Mouse (Mus musculus): ENCODE data around the gene Erc2. TPM values are rescaled to one million over a fixed set of nuclear protein-coding genes. Genes with fewer than 3 reads are reported as not detected.

Gene Erc2
- polyA plus RNA-seq, 1 experiment from 2014 or later: 90.7 TPM

DNA sequence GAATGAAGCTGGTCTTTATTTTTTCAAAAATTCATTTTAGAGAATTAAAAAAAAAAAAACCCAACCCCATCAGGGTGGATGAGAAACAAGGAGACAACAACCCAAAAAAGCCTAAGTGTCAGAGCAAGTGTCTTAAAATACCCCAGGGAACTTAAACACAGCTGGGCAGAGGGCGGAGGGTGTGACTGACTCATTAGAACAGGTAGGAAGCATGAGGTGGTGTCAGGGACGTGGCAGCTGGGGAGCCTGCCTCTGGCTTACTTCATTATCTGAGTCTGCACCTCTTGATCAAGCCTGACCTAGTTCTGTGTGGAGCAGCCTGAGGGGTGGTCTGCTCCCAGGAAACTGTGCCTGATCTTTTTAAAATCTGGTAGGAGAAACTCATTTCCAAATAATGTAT lies 20.8 kb downstream of the Erc2 start:
- H3K27ac ChIP-seq (replicated peaks; ENCODE audit: low read depth, low read length): no peak overlapping the region
- WGBS: 61% methylated on average over 2 of the region's 2 CpGs

DNA sequence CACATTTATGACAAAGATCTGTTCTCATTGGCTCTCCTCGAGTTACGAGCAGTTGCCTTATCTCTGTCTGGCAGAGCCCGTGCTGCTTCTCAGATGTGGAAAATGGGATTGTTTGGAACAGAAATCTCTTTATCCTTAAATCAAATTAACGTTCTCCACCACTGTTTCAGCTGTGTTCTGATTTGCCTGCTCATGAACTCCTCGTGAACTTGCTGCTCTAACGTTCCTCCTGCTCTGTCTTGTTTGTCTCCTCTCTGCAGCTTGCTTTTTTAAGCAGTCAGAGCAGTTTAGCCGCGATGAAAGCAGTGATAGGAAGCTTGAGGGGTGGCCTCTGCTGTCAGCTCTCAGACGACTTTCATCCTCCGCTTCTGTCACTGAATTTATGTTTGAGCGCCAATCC lies 32.4 kb downstream of the Erc2 start:
- no peaks in the 10 kb centered on the region for H3K4me1 ChIP-seq (ENCODE audit: control insufficient read depth, insufficient read depth, low read length)
- no peak overlapping the region for H3K4me2 ChIP-seq (ENCODE audit: low read length)
- no peaks in the 10 kb centered on the region for H3K9me3 ChIP-seq (ENCODE audit: control insufficient read depth, low read length)
- no peak overlapping the region for H3K4me3 ChIP-seq (replicated peaks; ENCODE audit: low read depth, low read length)
- no peak for ATAC-seq (ENCODE audit: low FRiP score, low TSS enrichment)
- H3K27me3 ChIP-seq (ENCODE audit: control insufficient read depth, insufficient read depth, low read length): no peaks in the 10 kb centered on the region
- WGBS: 53% methylated on average over 11 of the region's 11 CpGs
- DNase-seq: peak; percentile 12
- no peak overlapping the region for H3K27ac ChIP-seq (replicated peaks; ENCODE audit: low read depth, low read length)
- H3K9ac ChIP-seq (replicated peaks; ENCODE audit: low read length): no peak overlapping the region
- H3K36me3 ChIP-seq (ENCODE audit: control insufficient read depth, insufficient read depth, low read length): peaks cover 15% of the 10 kb centered on the region

More for the DNA sequence above, 20.8 kb downstream of the Erc2 start:
- DNase-seq (no peak), ATAC-seq (ENCODE audit: low FRiP score, low TSS enrichment) (no peak)
- Histone ChIP-seq H3K4me2 (ENCODE audit: low read length) (no peak overlapping the region), H3K4me3 (replicated peaks; ENCODE audit: low read depth, low read length) (no peak overlapping the region), H3K9me3 (ENCODE audit: control insufficient read depth, low read length) (no peaks in the 10 kb centered on the region), H3K27me3 (ENCODE audit: control insufficient read depth, insufficient read depth, low read length) (no peaks in the 10 kb centered on the region), H3K9ac (replicated peaks; ENCODE audit: low read length) (no peak overlapping the region), H3K4me1 (ENCODE audit: control insufficient read depth, insufficient read depth, low read length) (no peaks in the 10 kb centered on the region), H3K36me3 (ENCODE audit: control insufficient read depth, insufficient read depth, low read length) (no peaks in the 10 kb centered on the region)

DNA sequence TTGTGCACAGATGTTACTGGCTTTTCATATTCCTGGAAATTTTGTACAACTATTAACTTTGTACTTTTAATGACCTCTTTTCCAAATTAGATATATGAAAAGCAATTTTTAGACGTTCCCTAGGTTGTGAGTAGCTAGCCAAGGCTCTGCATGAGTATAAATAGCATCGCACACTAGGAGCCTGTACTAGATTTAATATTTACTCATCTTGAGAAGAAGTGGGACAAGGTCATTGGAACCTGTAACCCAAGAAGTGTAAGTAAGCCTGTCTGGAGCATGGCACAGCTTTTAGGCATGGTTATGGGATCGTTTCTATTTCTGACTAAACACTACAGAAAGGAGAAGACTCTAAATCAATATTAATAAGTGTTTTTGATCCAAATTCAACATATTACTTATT lies 36.4 kb downstream of the Erc2 start:
- Histone ChIP-seq H3K27ac (replicated peaks; ENCODE audit: low read depth, low read length) (no peak overlapping the region), H3K4me1 (ENCODE audit: control insufficient read depth, insufficient read depth, low read length) (no peaks in the 10 kb centered on the region), H3K9me3 (ENCODE audit: control insufficient read depth, low read length) (no peaks in the 10 kb centered on the region), H3K9ac (replicated peaks; ENCODE audit: low read length) (no peak overlapping the region), H3K4me2 (ENCODE audit: low read length) (no peak overlapping the region), H3K27me3 (ENCODE audit: control insufficient read depth, insufficient read depth, low read length) (no peaks in the 10 kb centered on the region), H3K36me3 (ENCODE audit: control insufficient read depth, insufficient read depth, low read length) (peaks cover 8% of the 10 kb centered on the region), H3K4me3 (replicated peaks; ENCODE audit: low read depth, low read length) (no peak overlapping the region)
- DNase-seq (no peak), ATAC-seq (ENCODE audit: low FRiP score, low TSS enrichment) (no peak)
- WGBS: 88% methylated on average over 3 of the region's 3 CpGs

DNA sequence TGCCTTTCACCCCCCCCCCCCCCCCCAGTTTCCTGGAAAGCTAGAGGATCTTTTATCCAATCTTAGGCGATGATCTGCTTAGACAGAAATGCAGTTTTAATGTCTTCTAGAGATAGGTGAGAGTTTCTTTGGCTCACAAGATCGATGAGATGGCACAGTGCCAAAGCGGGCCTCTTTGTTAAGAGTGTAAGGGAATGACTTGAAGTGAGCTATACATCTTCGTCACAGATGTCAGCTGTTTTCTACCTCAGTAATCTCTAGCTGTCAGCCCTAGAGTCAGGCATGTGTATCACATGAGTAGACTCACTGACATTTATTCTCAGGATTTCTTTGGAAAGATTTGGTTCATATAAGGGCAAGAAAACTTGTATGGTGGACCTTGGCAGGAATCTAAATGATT lies 39.2 kb downstream of the Erc2 start:
- Histone ChIP-seq H3K9ac (replicated peaks; ENCODE audit: low read length) (no peak overlapping the region), H3K27ac (replicated peaks; ENCODE audit: low read depth, low read length) (no peak overlapping the region), H3K4me2 (ENCODE audit: low read length) (no peak overlapping the region), H3K4me3 (replicated peaks; ENCODE audit: low read depth, low read length) (no peak overlapping the region), H3K4me1 (ENCODE audit: control insufficient read depth, insufficient read depth, low read length) (no peaks in the 10 kb centered on the region), H3K36me3 (ENCODE audit: control insufficient read depth, insufficient read depth, low read length) (peaks cover 3% of the 10 kb centered on the region; the same call in 1 of the 2 replicates), H3K27me3 (ENCODE audit: control insufficient read depth, insufficient read depth, low read length) (no peaks in the 10 kb centered on the region), H3K9me3 (ENCODE audit: control insufficient read depth, low read length) (no peaks in the 10 kb centered on the region)
- ATAC-seq (ENCODE audit: low FRiP score, low TSS enrichment) (no peak), DNase-seq (peak; percentile 50)
- 52% methylated on average over 4 of the region's 4 CpGs for WGBS

DNA sequence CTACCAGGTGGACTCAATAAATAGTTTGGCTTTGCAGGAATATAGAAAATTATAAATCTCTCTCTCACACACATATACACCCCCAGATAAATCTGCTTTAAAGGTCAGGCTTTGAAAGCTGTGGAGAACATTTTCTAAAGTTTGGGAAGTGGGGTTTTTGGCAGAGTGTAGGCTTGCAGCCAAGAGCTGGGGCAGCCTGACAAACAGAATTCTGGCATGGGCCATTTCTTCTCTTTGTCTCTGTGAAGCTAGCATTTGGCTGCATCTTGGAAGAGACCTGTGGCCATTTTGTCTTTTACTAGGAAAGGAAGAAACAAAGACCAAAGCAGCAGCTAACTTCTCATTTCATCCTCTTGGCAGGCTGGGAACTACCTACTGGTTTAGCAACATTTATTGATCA lies 40.0 kb downstream of the Erc2 start:
- no peak overlapping the region for H3K4me2 ChIP-seq (ENCODE audit: low read length)
- H3K27ac ChIP-seq (replicated peaks; ENCODE audit: low read depth, low read length): no peak overlapping the region
- DNase-seq (peak; percentile 8), ATAC-seq (ENCODE audit: low FRiP score, low TSS enrichment) (no peak)
- H3K9ac ChIP-seq (replicated peaks; ENCODE audit: low read length): no peak overlapping the region
- H3K4me3 ChIP-seq (replicated peaks; ENCODE audit: low read depth, low read length): no peak overlapping the region
- peaks cover 3% of the 10 kb centered on the region; the same call in 1 of the 2 replicates for H3K36me3 ChIP-seq (ENCODE audit: control insufficient read depth, insufficient read depth, low read length)
- H3K9me3 ChIP-seq (ENCODE audit: control insufficient read depth, low read length): no peaks in the 10 kb centered on the region
- no peaks in the 10 kb centered on the region for H3K27me3 ChIP-seq (ENCODE audit: control insufficient read depth, insufficient read depth, low read length)
- no peaks in the 10 kb centered on the region for H3K4me1 ChIP-seq (ENCODE audit: control insufficient read depth, insufficient read depth, low read length)

GRCm38 (mm10) chr14:27667016-27667852 lies 45.0 kb downstream of the Erc2 start:
- Histone ChIP-seq H3K9ac (replicated peaks; ENCODE audit: low read length) (no peak overlapping the region), H3K27ac (replicated peaks; ENCODE audit: low read depth, low read length) (no peak overlapping the region), H3K4me3 (replicated peaks; ENCODE audit: low read depth, low read length) (no peak overlapping the region), H3K36me3 (ENCODE audit: control insufficient read depth, insufficient read depth, low read length) (no peaks in the 10 kb centered on the region), H3K4me2 (ENCODE audit: low read length) (no peak overlapping the region), H3K4me1 (ENCODE audit: control insufficient read depth, insufficient read depth, low read length) (no peaks in the 10 kb centered on the region), H3K9me3 (ENCODE audit: control insufficient read depth, low read length) (no peaks in the 10 kb centered on the region), H3K27me3 (ENCODE audit: control insufficient read depth, insufficient read depth, low read length) (no peaks in the 10 kb centered on the region)
- 90% methylated on average over 11 of the region's 11 CpGs for WGBS
- no peak for ATAC-seq (ENCODE audit: low FRiP score, low TSS enrichment)
- no peak for DNase-seq

- H3K9me3 ChIP-seq (ENCODE audit: control insufficient read depth, low read length): no peaks in the 10 kb centered on the region
- H3K27me3 ChIP-seq (ENCODE audit: control insufficient read depth, insufficient read depth, low read length): no peaks in the 10 kb centered on the region
- H3K27ac ChIP-seq (replicated peaks; ENCODE audit: low read depth, low read length): no peak overlapping the region
- no peak overlapping the region for H3K4me2 ChIP-seq (ENCODE audit: low read length)
- DNase-seq (no peak), ATAC-seq (ENCODE audit: low FRiP score, low TSS enrichment) (no peak)
- WGBS: 87% methylated on average over 6 of the region's 6 CpGs
- H3K4me3 ChIP-seq (replicated peaks; ENCODE audit: low read depth, low read length): no peak overlapping the region
- no peaks in the 10 kb centered on the region for H3K4me1 ChIP-seq (ENCODE audit: control insufficient read depth, insufficient read depth, low read length)
- H3K36me3 ChIP-seq (ENCODE audit: control insufficient read depth, insufficient read depth, low read length): no peaks in the 10 kb centered on the region
- no peak overlapping the region for H3K9ac ChIP-seq (replicated peaks; ENCODE audit: low read length)
Measured at GRCm38 (mm10) chr14:27668151-27668550, 45.9 kb downstream of the Erc2 start.

- H3K9ac ChIP-seq (replicated peaks; ENCODE audit: low read length): no peak overlapping the region
- H3K36me3 ChIP-seq (ENCODE audit: control insufficient read depth, insufficient read depth, low read length): no peaks in the 10 kb centered on the region
- no peaks in the 10 kb centered on the region for H3K27me3 ChIP-seq (ENCODE audit: control insufficient read depth, insufficient read depth, low read length)
- H3K4me3 ChIP-seq (replicated peaks; ENCODE audit: low read depth, low read length): no peak overlapping the region
- H3K27ac ChIP-seq (replicated peaks; ENCODE audit: low read depth, low read length): no peak overlapping the region
- no peak for ATAC-seq (ENCODE audit: low FRiP score, low TSS enrichment)
- no peaks in the 10 kb centered on the region for H3K4me1 ChIP-seq (ENCODE audit: control insufficient read depth, insufficient read depth, low read length)
- no peak for DNase-seq
- WGBS: 80% methylated on average over 3 of the region's 3 CpGs
- H3K4me2 ChIP-seq (ENCODE audit: low read length): no peak overlapping the region
- no peaks in the 10 kb centered on the region for H3K9me3 ChIP-seq (ENCODE audit: control insufficient read depth, low read length)
Measured at GRCm38 (mm10) chr14:27669939-27670338, 47.7 kb downstream of the Erc2 start.

GRCm38 (mm10) chr14:27672761-27673160 lies 50.5 kb downstream of the Erc2 start:
- DNase-seq: no peak

More at GRCm38 (mm10) chr14:27672761-27673160, 50.5 kb downstream of the Erc2 start:
- Histone ChIP-seq H3K9ac (replicated peaks; ENCODE audit: low read length) (no peak overlapping the region), H3K36me3 (ENCODE audit: control insufficient read depth, insufficient read depth, low read length) (no peaks in the 10 kb centered on the region), H3K4me1 (ENCODE audit: control insufficient read depth, insufficient read depth, low read length) (no peaks in the 10 kb centered on the region), H3K27me3 (ENCODE audit: control insufficient read depth, insufficient read depth, low read length) (no peaks in the 10 kb centered on the region), H3K27ac (replicated peaks; ENCODE audit: low read depth, low read length) (no peak overlapping the region), H3K4me3 (replicated peaks; ENCODE audit: low read depth, low read length) (no peak overlapping the region), H3K4me2 (ENCODE audit: low read length) (no peak overlapping the region), H3K9me3 (ENCODE audit: control insufficient read depth, low read length) (no peaks in the 10 kb centered on the region)
- 92% methylated on average over 7 of the region's 7 CpGs for WGBS
- ATAC-seq (ENCODE audit: low FRiP score, low TSS enrichment): no peak

All from midbrain, embryonic 14.5 days (tissue).